Mouse (Mus musculus): ENCODE data around the gene Pbxip1. TPM values are rescaled to one million over a fixed set of nuclear protein-coding genes. Genes with fewer than 3 reads are reported as not detected.

The Pbxip1 gene
- polyA plus RNA-seq, 1 experiment from 2014 or later, result 8.3 TPM

- ATAC-seq (no peak), DNase-seq (ENCODE audit: low spot score) (no peak)
- no peak within 1 kb of the TSS for H3K27ac ChIP-seq (ENCODE audit: low read depth, low read length)
- no peaks in the 10 kb centered on the region for H3K9me3 ChIP-seq (replicated peaks; ENCODE audit: control insufficient read depth, low read length)
- peaks cover 51% of the 10 kb centered on the region for H3K36me3 ChIP-seq (ENCODE audit: control insufficient read depth, insufficient read depth, low read length)
- H3K4me2 ChIP-seq (ENCODE audit: low read length), result no peak within 1 kb of the TSS
- no peak within 1 kb of the TSS for H3K9ac ChIP-seq (ENCODE audit: low read length)
- no peaks in the 10 kb centered on the region for H3K27me3 ChIP-seq (replicated peaks; ENCODE audit: control insufficient read depth, insufficient read depth, low read length)
- WGBS, result 69% methylated on average over 5 of the region's 5 CpGs
- no peak within 1 kb of the TSS for H3K4me3 ChIP-seq (ENCODE audit: low read depth, low read length)
- H3K4me1 ChIP-seq (ENCODE audit: control insufficient read depth, insufficient read depth, low read length), result no peaks in the 10 kb centered on the region
Observed at GRCm38 (mm10) chr3:89402693-89403092, 33.8 kb upstream of the Pbxip1 start, which contains the start of gene Lenep. TSS of gene Lenep (minus strand) at chr3:89402793.

- WGBS, result 92% methylated on average over 6 of the region's 6 CpGs
Observed at GRCm38 (mm10) chr3:89406887-89407286, 29.6 kb upstream of the Pbxip1 start.

GRCm38 (mm10) chr3:89408448-89408847 is 28.1 kb upstream of the Pbxip1 start:
- no peaks in the 10 kb centered on the region for H3K27me3 ChIP-seq (replicated peaks; ENCODE audit: control insufficient read depth, insufficient read depth, low read length)
- 63% methylated on average over 16 of the region's 16 CpGs for WGBS
- no peak overlapping the region for H3K27ac ChIP-seq (ENCODE audit: low read depth, low read length)
- H3K4me2 ChIP-seq (ENCODE audit: low read length), result no peak overlapping the region
- no peak overlapping the region for H3K4me3 ChIP-seq (ENCODE audit: low read depth, low read length)
- H3K4me1 ChIP-seq (ENCODE audit: control insufficient read depth, insufficient read depth, low read length), result peaks cover 6% of the 10 kb centered on the region
- ATAC-seq, result no peak
- H3K36me3 ChIP-seq (ENCODE audit: control insufficient read depth, insufficient read depth, low read length), result peaks cover 29% of the 10 kb centered on the region
- DNase-seq (ENCODE audit: low spot score), result no peak
- H3K9me3 ChIP-seq (replicated peaks; ENCODE audit: control insufficient read depth, low read length), result no peaks in the 10 kb centered on the region
- no peak overlapping the region for H3K9ac ChIP-seq (ENCODE audit: low read length)

More at GRCm38 (mm10) chr3:89406887-89407286, 29.6 kb upstream of the Pbxip1 start:
- Histone ChIP-seq H3K36me3 (ENCODE audit: control insufficient read depth, insufficient read depth, low read length) (peaks cover 45% of the 10 kb centered on the region), H3K4me3 (ENCODE audit: low read depth, low read length) (no peak overlapping the region), H3K9me3 (replicated peaks; ENCODE audit: control insufficient read depth, low read length) (no peaks in the 10 kb centered on the region), H3K4me2 (ENCODE audit: low read length) (no peak overlapping the region), H3K9ac (ENCODE audit: low read length) (no peak overlapping the region), H3K27ac (ENCODE audit: low read depth, low read length) (no peak overlapping the region), H3K27me3 (replicated peaks; ENCODE audit: control insufficient read depth, insufficient read depth, low read length) (no peaks in the 10 kb centered on the region), H3K4me1 (ENCODE audit: control insufficient read depth, insufficient read depth, low read length) (peaks cover 6% of the 10 kb centered on the region)
- ATAC-seq (no peak), DNase-seq (ENCODE audit: low spot score) (no peak)

GRCm38 (mm10) chr3:89409701-89410100 is 26.8 kb upstream of the Pbxip1 start:
- H3K9me3 ChIP-seq (replicated peaks; ENCODE audit: control insufficient read depth, low read length), result no peaks in the 10 kb centered on the region
- no peak for ATAC-seq
- no peak overlapping the region for H3K4me2 ChIP-seq (ENCODE audit: low read length)
- no peak for DNase-seq (ENCODE audit: low spot score)
- no peak overlapping the region for H3K9ac ChIP-seq (ENCODE audit: low read length)
- no peaks in the 10 kb centered on the region for H3K27me3 ChIP-seq (replicated peaks; ENCODE audit: control insufficient read depth, insufficient read depth, low read length)
- H3K4me1 ChIP-seq (ENCODE audit: control insufficient read depth, insufficient read depth, low read length), result peaks cover 6% of the 10 kb centered on the region
- H3K4me3 ChIP-seq (ENCODE audit: low read depth, low read length), result no peak overlapping the region
- H3K27ac ChIP-seq (ENCODE audit: low read depth, low read length), result no peak overlapping the region
- peaks cover 30% of the 10 kb centered on the region for H3K36me3 ChIP-seq (ENCODE audit: control insufficient read depth, insufficient read depth, low read length)
- 95% methylated on average over 3 of the region's 3 CpGs for WGBS

- Histone ChIP-seq H3K27me3 (replicated peaks; ENCODE audit: control insufficient read depth, insufficient read depth, low read length) (no peaks in the 10 kb centered on the region), H3K4me3 (ENCODE audit: low read depth, low read length) (peak overlapping the region; percentile 39), H3K4me2 (ENCODE audit: low read length) (peak overlapping the region; percentile 62), H3K4me1 (ENCODE audit: control insufficient read depth, insufficient read depth, low read length) (peaks cover 6% of the 10 kb centered on the region), H3K36me3 (ENCODE audit: control insufficient read depth, insufficient read depth, low read length) (peaks cover 25% of the 10 kb centered on the region), H3K27ac (ENCODE audit: low read depth, low read length) (no peak overlapping the region), H3K9me3 (replicated peaks; ENCODE audit: control insufficient read depth, low read length) (no peaks in the 10 kb centered on the region), H3K9ac (ENCODE audit: low read length) (peak overlapping the region; percentile 54)
- no peak for ATAC-seq
- 78% methylated on average over 10 of the region's 10 CpGs for WGBS
- DNase-seq (ENCODE audit: low spot score), result no peak
Observed at GRCm38 (mm10) chr3:89410864-89411263, 25.6 kb upstream of the Pbxip1 start.

- DNase-seq (ENCODE audit: low spot score) (peak; percentile 99), ATAC-seq (peak; percentile 100)
- H3K9me3 ChIP-seq (replicated peaks; ENCODE audit: control insufficient read depth, low read length), result no peaks in the 10 kb centered on the region
- peak within 1 kb of the TSS; percentile 54 for H3K9ac ChIP-seq (ENCODE audit: low read length)
- 8% methylated on average over 28 of the region's 28 CpGs for WGBS
- peaks cover 8% of the 10 kb centered on the region for H3K4me1 ChIP-seq (ENCODE audit: control insufficient read depth, insufficient read depth, low read length)
- H3K36me3 ChIP-seq (ENCODE audit: control insufficient read depth, insufficient read depth, low read length), result peaks cover 29% of the 10 kb centered on the region
- no peak within 1 kb of the TSS for H3K27ac ChIP-seq (ENCODE audit: low read depth, low read length)
- H3K4me2 ChIP-seq (ENCODE audit: low read length), result peak within 1 kb of the TSS; percentile 62
- peak within 1 kb of the TSS; percentile 39 for H3K4me3 ChIP-seq (ENCODE audit: low read depth, low read length)
- no peaks in the 10 kb centered on the region for H3K27me3 ChIP-seq (replicated peaks; ENCODE audit: control insufficient read depth, insufficient read depth, low read length)
Observed at GRCm38 (mm10) chr3:89411490-89412393, 24.8 kb upstream of the Pbxip1 start, which contains the start of gene Flad1. TSS of gene Flad1 (minus strand) at chr3:89411870.

GRCm38 (mm10) chr3:89416158-89416557 is 20.3 kb upstream of the Pbxip1 start:
- WGBS, result 95% methylated on average over 8 of the region's 8 CpGs

GRCm38 (mm10) chr3:89417131-89417530 is 19.4 kb upstream of the Pbxip1 start:
- peaks cover 20% of the 10 kb centered on the region for H3K4me1 ChIP-seq (ENCODE audit: control insufficient read depth, insufficient read depth, low read length)
- H3K27me3 ChIP-seq (replicated peaks; ENCODE audit: control insufficient read depth, insufficient read depth, low read length), result no peaks in the 10 kb centered on the region
- peak overlapping the region; percentile 81 for H3K4me2 ChIP-seq (ENCODE audit: low read length)
- peak overlapping the region; percentile 48 for H3K4me3 ChIP-seq (ENCODE audit: low read depth, low read length)
- peak overlapping the region; percentile 64 for H3K9ac ChIP-seq (ENCODE audit: low read length)
- no peak for DNase-seq (ENCODE audit: low spot score)
- no peaks in the 10 kb centered on the region for H3K9me3 ChIP-seq (replicated peaks; ENCODE audit: control insufficient read depth, low read length)
- no peak overlapping the region for H3K27ac ChIP-seq (ENCODE audit: low read depth, low read length)
- peaks cover 23% of the 10 kb centered on the region for H3K36me3 ChIP-seq (ENCODE audit: control insufficient read depth, insufficient read depth, low read length)
- WGBS, result 30% methylated on average over 2 of the region's 2 CpGs
- ATAC-seq, result no peak

More at GRCm38 (mm10) chr3:89416158-89416557, 20.3 kb upstream of the Pbxip1 start:
- H3K4me3 ChIP-seq (ENCODE audit: low read depth, low read length), result no peak overlapping the region
- ATAC-seq, result no peak
- no peaks in the 10 kb centered on the region for H3K27me3 ChIP-seq (replicated peaks; ENCODE audit: control insufficient read depth, insufficient read depth, low read length)
- peaks cover 23% of the 10 kb centered on the region for H3K36me3 ChIP-seq (ENCODE audit: control insufficient read depth, insufficient read depth, low read length)
- no peak for DNase-seq (ENCODE audit: low spot score)
- no peak overlapping the region for H3K9ac ChIP-seq (ENCODE audit: low read length)
- no peak overlapping the region for H3K27ac ChIP-seq (ENCODE audit: low read depth, low read length)
- H3K9me3 ChIP-seq (replicated peaks; ENCODE audit: control insufficient read depth, low read length), result no peaks in the 10 kb centered on the region
- peaks cover 15% of the 10 kb centered on the region for H3K4me1 ChIP-seq (ENCODE audit: control insufficient read depth, insufficient read depth, low read length)
- H3K4me2 ChIP-seq (ENCODE audit: low read length), result 0 out of 2 replicates have a peak overlapping the region, but pooled peaks have one; percentile 81

GRCm38 (mm10) chr3:89417840-89418169 is 18.7 kb upstream of the Pbxip1 start:
- DNase-seq (ENCODE audit: low spot score), result peak; percentile 91
- H3K9me3 ChIP-seq (replicated peaks; ENCODE audit: control insufficient read depth, low read length), result no peaks in the 10 kb centered on the region

More at GRCm38 (mm10) chr3:89417840-89418169, 18.7 kb upstream of the Pbxip1 start:
- Histone ChIP-seq H3K4me1 (ENCODE audit: control insufficient read depth, insufficient read depth, low read length) (peaks cover 20% of the 10 kb centered on the region), H3K36me3 (ENCODE audit: control insufficient read depth, insufficient read depth, low read length) (peaks cover 23% of the 10 kb centered on the region), H3K27ac (ENCODE audit: low read depth, low read length) (peak overlapping the region; percentile 46), H3K4me2 (ENCODE audit: low read length) (peak overlapping the region; percentile 81), H3K9ac (ENCODE audit: low read length) (peak overlapping the region; percentile 64), H3K4me3 (ENCODE audit: low read depth, low read length) (peak overlapping the region; percentile 48), H3K27me3 (replicated peaks; ENCODE audit: control insufficient read depth, insufficient read depth, low read length) (no peaks in the 10 kb centered on the region)
- 0% methylated on average over 20 of the region's 20 CpGs for WGBS
- ATAC-seq, result peak; percentile 66
